Mouse (Mus musculus) left cerebral cortex, postnatal 14 days (tissue): ENCODE measurements around the gene 9530077C05Rik. TPM values are rescaled to one million over a fixed set of nuclear protein-coding genes. Genes with fewer than 3 reads are reported as not detected.
A peak's percentile ranks its signal among the peaks of the same experiment; 100 is the strongest.
"Not testable (repeated sequence)": the region's sequence is repeated elsewhere in the genome, so short reads cannot be mapped to it uniquely, and the experiment has no call there.

Experiments used
- DNase-seq, 2 experiments: peaks; one replicate each; pipeline ENCODE4 v3.0.0; 2021 to 2022; ENCODE audit warnings: low spot score in 2 of 2, mixed read lengths in 1 of 2
- intact Hi-C: fragments of 180-260 bp; cut with DNase I; formaldehyde crosslinking; loops from one replicate; pipeline ENCODE4 v1.15.1; 2025
- long read RNA-seq, 2 experiments: library from polyadenylated mRNA; stranded (forward); transcript quantifications; one replicate each; pipeline ENCODE4 v2.0.0; 2021
- total RNA-seq, 2 experiments: library from RNA; stranded (reverse); gene quantifications; 2 replicates each; pipeline ENCODE4 v1.2.3; 2021

9530077C05Rik gene
- total RNA-seq, result 1 to 10 TPM; 7.4 to 8.1 TPM
- long read RNA-seq, experiment 1, transcript 9530077C05Rik-201 (7 exons, 2,223 nt), result major isoform, 8 of 19 reads
- long read RNA-seq, experiment 1, partial matches to known transcripts, result 10 of 19 reads
- long read RNA-seq, experiment 1, other reads (novel, unspliced or antisense), result 1 of 19 reads
- long read RNA-seq, experiment 2, partial matches to known transcripts, result 4 of 10 reads
- long read RNA-seq, experiment 2, other reads (novel, unspliced or antisense), result 2 of 10 reads

DNA sequence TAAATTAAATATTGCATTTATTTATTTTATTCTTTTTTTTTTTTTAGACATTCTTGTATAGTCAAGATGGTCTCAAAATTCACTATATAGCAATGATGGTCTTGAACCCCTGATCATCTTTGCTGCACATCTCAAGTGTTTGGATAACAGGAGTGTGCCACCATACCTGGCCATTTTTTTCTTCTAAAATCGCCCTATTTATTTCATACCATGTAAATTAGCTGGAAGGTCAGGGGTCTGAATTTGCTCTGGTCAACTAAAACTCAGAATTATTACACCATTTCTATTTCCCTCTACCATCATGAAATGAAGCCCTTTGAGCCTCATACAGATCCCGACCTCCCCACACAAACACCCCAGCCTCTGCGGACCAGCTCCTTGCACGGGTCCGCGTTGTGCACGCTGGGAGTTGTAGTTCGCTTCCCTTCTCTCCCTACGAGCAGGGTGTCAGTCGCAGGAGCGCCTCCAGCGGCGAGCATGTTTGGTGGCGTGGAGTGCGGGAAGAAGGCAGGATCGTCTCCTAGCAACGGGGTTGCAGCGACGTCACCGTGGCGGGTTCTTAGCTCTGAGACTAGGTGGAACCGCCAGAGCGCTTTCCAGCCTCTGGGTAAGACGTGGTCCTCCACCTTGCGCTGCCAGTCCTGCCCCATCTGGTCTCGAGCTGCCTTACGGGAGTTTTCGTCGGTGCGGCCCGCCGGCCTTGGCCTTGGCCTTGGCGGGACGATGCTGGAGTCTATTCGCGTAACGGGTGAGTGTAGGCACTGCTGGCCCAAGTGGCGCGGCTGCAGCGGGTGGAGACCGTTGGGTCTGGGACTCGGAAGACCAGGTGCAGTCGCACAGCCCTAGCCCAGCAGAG, at the start of gene 9530077C05Rik:
Gene 9530077C05Rik (plus strand): TSS at position 512 of the 856 bp plus-strand sequence.
- intact Hi-C loops, result loop anchor here (5.0 kb wide), 1 partner anchor 254 kb away; the partner anchor contains the start of gene Pigyl
- peak; percentile 98 for DNase-seq

DNA sequence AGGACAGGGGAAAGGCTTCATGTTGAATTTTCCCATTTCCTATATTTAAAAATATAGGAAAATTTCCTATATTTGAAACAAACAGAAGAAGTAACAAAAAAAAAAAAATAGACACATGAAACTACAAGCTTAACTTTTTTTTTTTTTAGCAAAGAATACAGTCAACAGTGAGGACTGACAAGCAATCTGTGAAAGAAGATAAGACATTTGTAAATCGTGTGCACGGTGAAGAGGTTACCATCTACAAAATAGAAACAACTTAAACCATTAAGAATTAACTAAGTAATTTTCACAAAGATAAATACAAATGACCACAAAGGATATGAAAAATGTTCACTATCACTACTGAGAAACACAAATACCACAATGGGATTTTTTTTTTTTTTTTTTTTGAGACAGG, 45.1 kb upstream of the 9530077C05Rik start:
- DNase-seq, result no peak
- intact Hi-C loops, result no loop called here

DNA sequence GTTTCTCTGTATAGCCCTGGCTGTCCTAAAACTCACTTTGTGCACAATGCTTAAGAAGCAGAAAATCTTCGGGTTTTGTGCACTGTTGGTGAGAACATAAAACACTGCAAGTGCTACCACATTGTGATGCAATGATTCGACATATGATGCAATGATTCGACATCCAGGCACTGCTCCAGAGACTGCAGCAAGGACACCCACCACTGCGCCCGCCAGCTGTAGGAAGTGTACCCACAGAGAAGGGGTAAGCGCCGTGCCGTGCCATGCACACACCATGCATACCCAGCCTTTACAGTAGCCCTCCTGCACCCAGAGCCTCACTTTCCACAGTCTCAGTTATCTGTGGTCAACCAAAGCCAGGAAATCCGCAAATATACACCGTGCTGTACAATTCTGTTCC, 44.7 kb upstream of the 9530077C05Rik start:
- DNase-seq, result no peak
- intact Hi-C loops, result no loop called here

DNA sequence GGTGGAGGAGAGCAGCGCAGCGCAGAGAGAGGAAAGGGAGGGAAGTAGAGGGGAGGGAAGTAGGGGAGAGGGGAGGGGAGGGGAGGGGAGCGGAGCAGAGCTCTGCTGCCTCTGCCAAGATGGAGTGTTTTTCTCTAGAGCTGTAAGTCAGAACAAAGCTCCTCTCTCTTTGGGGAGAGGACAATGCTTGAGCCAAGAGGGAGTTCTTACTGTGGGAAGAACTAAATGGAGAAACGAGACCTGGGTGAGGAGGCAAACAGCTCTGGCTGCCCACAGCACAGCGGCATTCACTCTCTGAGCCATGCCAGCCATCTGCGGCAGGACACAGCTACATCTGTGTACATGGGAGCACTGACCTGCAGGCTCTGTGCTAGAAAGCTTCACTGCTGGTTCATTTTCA, 43.3 kb upstream of the 9530077C05Rik start:
- DNase-seq, result no peak
- intact Hi-C loops, result no loop called here

- intact Hi-C loops, result no loop called here
- DNase-seq, result peak in 1 of 2 experiments; percentile 14
These were observed 38.6 kb upstream of the 9530077C05Rik start for GRCm38 (mm10) chr9:22372760-22373159.

DNA sequence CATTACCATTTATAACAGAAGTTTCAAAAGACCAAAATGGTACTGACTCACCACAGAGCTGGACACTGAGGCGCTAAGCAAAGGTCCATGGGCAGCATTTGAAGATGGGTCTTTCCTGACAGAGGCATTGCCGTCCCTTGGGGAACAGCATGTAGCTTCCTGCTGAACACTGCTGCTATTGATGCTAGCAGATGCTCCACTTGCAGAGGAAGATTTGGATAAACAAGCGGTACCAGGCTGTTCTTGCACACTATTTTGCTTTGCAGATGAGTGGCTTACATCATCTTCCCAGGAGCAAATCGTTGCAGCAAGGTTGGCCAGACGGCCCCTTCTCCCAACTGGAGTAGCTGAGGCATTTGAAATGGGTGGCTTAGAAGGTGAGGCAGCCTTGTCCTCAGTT, 35.2 kb upstream of the 9530077C05Rik start:
- intact Hi-C loops, result no loop called here
- peak in 1 of 2 experiments; percentile 26 for DNase-seq

DNA sequence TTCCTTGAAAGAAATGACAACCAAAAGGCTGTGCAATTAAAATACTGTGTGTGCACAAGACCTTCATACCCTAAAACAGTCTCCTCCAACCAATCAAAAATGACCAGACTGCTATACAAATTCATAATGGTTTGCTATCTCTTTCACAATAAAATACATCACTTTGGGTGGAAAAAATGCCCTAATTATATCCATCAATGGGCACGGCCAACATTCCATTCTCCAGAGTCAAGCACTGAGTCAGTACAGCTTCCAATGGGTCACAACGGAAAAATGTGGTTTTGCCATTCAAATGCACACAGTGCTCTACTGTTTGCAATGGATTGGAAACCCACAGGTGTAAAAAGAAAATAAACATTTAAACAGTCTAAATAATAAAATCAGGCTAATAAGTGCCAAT, 25.4 kb upstream of the 9530077C05Rik start:
- DNase-seq, result no peak
- intact Hi-C loops, result no loop called here

GRCm38 (mm10) chr9:22387901-22388300, 23.4 kb upstream of the 9530077C05Rik start:
- no peak for DNase-seq
- intact Hi-C loops, result no loop called here

- intact Hi-C loops, result no loop called here
- DNase-seq, result no peak
These were observed 22.8 kb upstream of the 9530077C05Rik start for GRCm38 (mm10) chr9:22388401-22388980.

GRCm38 (mm10) chr9:22389021-22389476, 22.3 kb upstream of the 9530077C05Rik start, which contains the start of gene Anln:
TSS of gene Anln (minus strand) at chr9:22389188.
- DNase-seq, result peak; percentile 74 to 87
- intact Hi-C loops, result no loop called here

DNA sequence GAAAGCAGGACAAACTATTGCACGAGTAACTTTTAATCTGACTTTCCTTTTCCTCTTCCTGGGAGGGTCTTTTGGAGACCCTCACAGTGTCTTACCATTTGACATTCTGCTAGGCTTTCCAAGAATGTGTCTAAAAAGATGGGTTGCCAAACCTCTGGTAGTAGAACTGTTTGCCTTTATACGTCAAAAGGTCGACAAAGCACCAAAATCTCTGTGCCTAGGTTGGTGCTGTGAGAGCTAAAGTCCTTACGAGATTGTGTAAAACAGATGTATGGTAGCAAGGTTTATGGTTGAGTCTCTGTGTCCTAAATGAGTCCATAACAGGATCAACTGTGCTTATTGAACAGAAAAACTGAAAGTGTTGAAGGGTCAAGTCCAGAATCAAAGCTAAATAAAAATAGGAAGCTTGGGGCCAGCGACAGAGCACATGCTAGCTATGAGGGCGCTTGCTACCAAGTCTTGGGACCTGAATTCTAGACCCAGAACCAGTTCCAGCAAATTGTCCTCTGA, 21.5 kb upstream of the 9530077C05Rik start:
- intact Hi-C loops, result no loop called here
- DNase-seq, result no peak

- intact Hi-C loops, result no loop called here
- no peak for DNase-seq
These were observed 20.9 kb upstream of the 9530077C05Rik start for GRCm38 (mm10) chr9:22390390-22390789.

GRCm38 (mm10) chr9:22394725-22395124, 16.6 kb upstream of the 9530077C05Rik start:
- intact Hi-C loops, result no loop called here
- DNase-seq, result no peak

- no peak for DNase-seq
- intact Hi-C loops, result no loop called here
These were observed 12.3 kb upstream of the 9530077C05Rik start for GRCm38 (mm10) chr9:22399021-22399420.

GRCm38 (mm10) chr9:22402001-22402400, 9.3 kb upstream of the 9530077C05Rik start:
- DNase-seq, result no peak
- intact Hi-C loops, result loop anchor here (10.0 kb wide), 1 partner anchor 87 kb away; no protein-coding TSS in a partner anchor

GRCm38 (mm10) chr9:22402976-22403375, 8.3 kb upstream of the 9530077C05Rik start:
- DNase-seq, result no peak
- intact Hi-C loops, result loop anchor here (10.0 kb wide), 1 partner anchor 88 kb away; no protein-coding TSS in a partner anchor

- intact Hi-C loops, result loop anchor here (10.0 kb wide), 1 partner anchor 89 kb away; no protein-coding TSS in a partner anchor
- not testable (repeated sequence) for DNase-seq
These were observed 7.8 kb upstream of the 9530077C05Rik start for GRCm38 (mm10) chr9:22403501-22403900.

GRCm38 (mm10) chr9:22405414-22405813, 5.9 kb upstream of the 9530077C05Rik start:
- no peak for DNase-seq
- intact Hi-C loops, result loop anchor here (5.0 to 10.0 kb wide), 2 partner anchors 91 to 173 kb away; no protein-coding TSS in a partner anchor

GRCm38 (mm10) chr9:22407633-22408032, 3.7 kb upstream of the 9530077C05Rik start:
- intact Hi-C loops, result loop anchor here (5.0 to 10.0 kb wide), 2 partner anchors 93 to 175 kb away; no protein-coding TSS in a partner anchor

More at GRCm38 (mm10) chr9:22407633-22408032, 3.7 kb upstream of the 9530077C05Rik start:
- DNase-seq, result not testable (repeated sequence)
